Mouse (Mus musculus) cerebellum, adult 9-11 months (tissue): ENCODE data around the gene Foxr1.
A peak's percentile ranks its signal among the peaks of the same experiment; 100 is the strongest.
"Not testable (repeated sequence)": the region's sequence is repeated elsewhere in the genome, so short reads cannot be mapped to it uniquely, and the experiment has no call there.

ENCODE experiments used
- DNase-seq: peaks from one replicate; pipeline ENCODE4 v3.0.0; 2022

Gene Foxr1

GRCm38 (mm10) chr9:44411601-44412130 is 29.3 kb downstream of the Foxr1 start:
- no peak for DNase-seq

GRCm38 (mm10) chr9:44410647-44411336 is 30.1 kb downstream of the Foxr1 start:
- peak; percentile 35 for DNase-seq

- DNase-seq: not testable (repeated sequence)
These were observed 32.2 kb downstream of the Foxr1 start for GRCm38 (mm10) chr9:44408693-44409092.

GRCm38 (mm10) chr9:44407752-44408097 is 33.2 kb downstream of the Foxr1 start:
- no peak for DNase-seq

GRCm38 (mm10) chr9:44406906-44407751 is 33.8 kb downstream of the Foxr1 start, which contains the start of the genes Rps25 and Trappc4:
TSS of gene Rps25 (plus strand) at chr9:44407139.
TSS of gene Trappc4 (minus strand) at chr9:44407600.
- peak; percentile 93 for DNase-seq

- DNase-seq: no peak
These were observed 35.9 kb downstream of the Foxr1 start for GRCm38 (mm10) chr9:44405011-44405410.

GRCm38 (mm10) chr9:44401081-44401480 is 39.9 kb downstream of the Foxr1 start:
- DNase-seq: no peak

- no peak for DNase-seq
These were observed 41.2 kb downstream of the Foxr1 start for GRCm38 (mm10) chr9:44399795-44400114.

GRCm38 (mm10) chr9:44399114-44399794 is 41.7 kb downstream of the Foxr1 start:
- DNase-seq: peak; percentile 54

- DNase-seq: peak; percentile 52
These were observed 42.4 kb downstream of the Foxr1 start for GRCm38 (mm10) chr9:44398551-44398950.

GRCm38 (mm10) chr9:44398087-44398486 is 42.8 kb downstream of the Foxr1 start:
- no peak for DNase-seq

- DNase-seq: peak; percentile 99
These were observed 44.1 kb downstream of the Foxr1 start, which contains the start of gene Slc37a4 for GRCm38 (mm10) chr9:44396684-44397411. TSS of gene Slc37a4 (plus strand) at chr9:44396852.

- DNase-seq: peak; percentile 69
These were observed 49.5 kb downstream of the Foxr1 start for GRCm38 (mm10) chr9:44391466-44391865.

- DNase-seq: peak; percentile 73
These were observed 51.7 kb downstream of the Foxr1 start for GRCm38 (mm10) chr9:44389273-44389672.

- DNase-seq: peak; percentile 11
These were observed 53.7 kb downstream of the Foxr1 start for GRCm38 (mm10) chr9:44387221-44387620.

GRCm38 (mm10) chr9:44384596-44384995 is 56.3 kb downstream of the Foxr1 start:
- no peak for DNase-seq
